Mouse (Mus musculus): ENCODE data around the gene Sstr3. TPM values are rescaled to one million over a fixed set of nuclear protein-coding genes. Genes with fewer than 3 reads are reported as not detected.

Gene Sstr3
- polyA plus RNA-seq, 1 experiment from 2014 or later, result 0.04 TPM

DNA sequence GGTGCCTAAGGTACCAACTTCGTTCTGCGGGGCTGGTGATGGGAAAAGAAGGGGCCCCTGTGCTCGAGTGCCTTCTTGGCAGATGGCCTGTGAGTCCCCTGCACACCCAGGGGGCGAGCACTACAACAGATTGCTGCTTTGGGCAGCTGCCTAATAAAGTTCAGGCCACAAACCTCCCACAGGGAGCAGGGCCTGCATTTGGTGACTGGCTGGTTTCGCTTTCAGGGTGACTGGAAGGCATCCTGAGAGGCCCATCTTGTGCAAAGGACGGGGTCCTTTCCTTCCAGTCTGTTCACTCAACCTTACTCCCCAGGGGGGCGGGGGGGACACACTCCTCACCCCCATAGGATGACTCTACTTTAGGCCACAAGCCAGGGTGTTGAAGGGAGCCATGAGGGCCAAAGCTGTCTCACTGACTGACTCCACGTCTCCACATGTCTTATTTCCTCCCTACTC, 34.3 kb downstream of the Sstr3 start:
- WGBS, result 50% methylated on average over 8 of the region's 8 CpGs
- Histone ChIP-seq H3K36me3 (no peaks in the 10 kb centered on the region), H3K27ac (no peak overlapping the region), H3K27me3 (no peaks in the 10 kb centered on the region), H3K4me2 (no peak overlapping the region), H3K4me1 (peaks cover 17% of the 10 kb centered on the region), H3K9ac (no peak overlapping the region), H3K9me3 (peaks cover 2% of the 10 kb centered on the region; the same call in 1 of the 2 replicates), H3K4me3 (no peak overlapping the region)
- ATAC-seq (ENCODE audit: insufficient number of reproducible peaks, low FRiP score, low TSS enrichment, low read depth), result no peak

DNA sequence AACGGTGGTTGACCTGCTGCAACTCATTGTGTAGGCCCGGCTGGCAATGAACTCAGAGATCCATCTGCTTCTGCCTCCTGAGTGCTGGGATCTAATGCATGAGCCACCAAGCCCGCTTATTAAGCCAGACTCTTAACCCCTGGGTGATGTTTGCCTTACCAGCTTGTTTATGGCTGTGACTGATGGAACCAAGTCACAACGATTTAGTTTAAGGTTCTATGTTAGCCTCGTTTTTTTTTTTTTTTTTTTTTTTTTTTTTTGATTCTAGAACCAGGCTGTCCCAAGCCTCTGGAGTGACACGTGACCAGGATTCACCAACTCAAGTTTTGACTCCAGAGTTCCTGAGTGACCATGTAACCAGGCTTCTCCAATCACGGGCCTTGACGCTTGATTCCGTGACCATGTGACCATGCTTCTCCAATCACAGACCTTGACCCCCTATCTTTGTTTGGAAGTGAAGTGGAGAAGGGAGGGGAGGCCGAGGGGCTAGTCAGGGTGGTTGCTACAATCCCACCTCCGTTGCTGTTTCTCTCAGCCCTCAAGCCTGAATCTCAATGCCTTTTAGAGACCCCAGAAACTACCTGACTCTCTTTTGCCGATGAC, 35.1 kb downstream of the Sstr3 start:
- Histone ChIP-seq H3K4me3 (no peak overlapping the region), H3K27ac (no peak overlapping the region), H3K9me3 (peaks cover 7% of the 10 kb centered on the region; the same call in 1 of the 2 replicates), H3K36me3 (no peaks in the 10 kb centered on the region), H3K9ac (no peak overlapping the region), H3K4me1 (peaks cover 10% of the 10 kb centered on the region), H3K4me2 (no peak overlapping the region), H3K27me3 (no peaks in the 10 kb centered on the region)
- WGBS, result 46% methylated on average over 12 of the region's 12 CpGs
- ATAC-seq (ENCODE audit: insufficient number of reproducible peaks, low FRiP score, low TSS enrichment, low read depth), result no peak

DNA sequence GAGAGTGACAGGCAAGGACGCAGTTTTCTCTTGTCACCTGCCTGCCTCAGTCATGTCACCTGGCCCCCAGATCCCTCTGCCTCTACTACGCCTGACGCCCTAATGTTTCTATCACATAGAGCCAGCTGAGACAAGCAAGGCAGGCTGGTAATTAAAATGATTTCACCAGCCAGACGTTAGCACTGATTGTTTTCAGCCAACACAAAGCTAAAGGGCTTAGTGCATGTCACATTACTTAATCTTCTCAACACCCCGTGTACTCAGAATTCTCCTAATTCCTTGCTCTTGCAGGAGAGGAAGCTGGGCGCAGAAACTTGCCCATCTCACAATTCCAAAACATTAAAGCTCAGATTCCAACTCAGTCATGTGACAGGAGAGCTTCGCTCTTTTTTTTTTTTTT, 36.0 kb downstream of the Sstr3 start:
- Histone ChIP-seq H3K36me3 (no peaks in the 10 kb centered on the region), H3K4me1 (peaks cover 8% of the 10 kb centered on the region), H3K4me3 (no peak overlapping the region), H3K9me3 (peaks cover 7% of the 10 kb centered on the region; the same call in 1 of the 2 replicates), H3K27ac (no peak overlapping the region), H3K9ac (no peak overlapping the region), H3K4me2 (no peak overlapping the region), H3K27me3 (no peaks in the 10 kb centered on the region)
- ATAC-seq (ENCODE audit: insufficient number of reproducible peaks, low FRiP score, low TSS enrichment, low read depth), result no peak
- 56% methylated on average over 7 of the region's 7 CpGs for WGBS

DNA sequence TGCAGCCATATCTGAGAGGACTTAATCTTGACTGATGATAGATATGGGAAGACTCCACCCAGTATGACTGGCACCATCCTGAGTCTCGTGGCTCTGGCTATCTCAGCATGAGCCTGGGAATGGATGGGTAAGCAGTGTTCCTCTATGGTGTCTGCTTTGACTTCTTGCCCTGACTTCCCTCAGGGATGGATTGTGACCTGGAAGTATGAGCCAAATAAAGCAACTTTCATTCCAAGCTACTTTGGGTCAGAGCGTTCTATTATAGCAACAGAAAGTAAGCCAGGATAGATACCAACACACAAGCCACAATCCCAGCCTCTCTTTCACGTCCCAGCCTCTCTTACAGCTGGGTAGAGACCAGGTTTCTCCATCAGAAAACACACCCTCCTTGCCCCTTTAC, 38.9 kb downstream of the Sstr3 start:
- no peak for ATAC-seq (ENCODE audit: insufficient number of reproducible peaks, low FRiP score, low TSS enrichment, low read depth)
- 72% methylated on average over 3 of the region's 3 CpGs for WGBS
- no peak overlapping the region for H3K4me3 ChIP-seq

DNA sequence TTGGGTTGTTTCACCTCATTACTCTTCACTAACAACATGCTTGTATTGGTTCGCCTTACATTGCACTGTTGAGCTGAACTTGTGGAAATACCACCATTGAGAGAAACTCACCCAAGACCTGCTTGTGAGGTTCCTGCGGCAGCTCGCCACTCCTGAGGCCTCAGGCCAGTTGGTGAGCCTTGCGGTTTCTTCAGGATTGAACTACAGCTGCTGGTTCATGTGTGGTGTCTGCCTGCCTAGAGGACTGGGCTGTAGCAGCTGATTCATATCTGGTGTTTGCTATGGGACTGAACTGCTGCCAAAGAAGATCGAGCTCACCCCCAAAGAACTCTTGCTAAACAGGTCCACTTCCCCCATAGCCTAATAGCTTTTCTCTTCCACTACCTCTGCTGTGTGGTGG, 39.7 kb downstream of the Sstr3 start:
- Histone ChIP-seq H3K4me1 (peaks cover 3% of the 10 kb centered on the region; the same call in 1 of the 2 replicates), H3K9me3 (peaks cover 7% of the 10 kb centered on the region; the same call in 1 of the 2 replicates), H3K9ac (no peak overlapping the region), H3K36me3 (no peaks in the 10 kb centered on the region), H3K27ac (no peak overlapping the region), H3K27me3 (no peaks in the 10 kb centered on the region), H3K4me3 (no peak overlapping the region), H3K4me2 (no peak overlapping the region)
- WGBS, result 89% methylated on average over 5 of the region's 5 CpGs
- ATAC-seq (ENCODE audit: insufficient number of reproducible peaks, low FRiP score, low TSS enrichment, low read depth), result no peak

More for the DNA sequence above, 38.9 kb downstream of the Sstr3 start:
- H3K27ac ChIP-seq, result no peak overlapping the region
- peaks cover 8% of the 10 kb centered on the region for H3K4me1 ChIP-seq
- no peaks in the 10 kb centered on the region for H3K27me3 ChIP-seq
- H3K9ac ChIP-seq, result no peak overlapping the region
- H3K36me3 ChIP-seq, result no peaks in the 10 kb centered on the region
- no peak overlapping the region for H3K4me2 ChIP-seq
- peaks cover 7% of the 10 kb centered on the region; the same call in 1 of the 2 replicates for H3K9me3 ChIP-seq

DNA sequence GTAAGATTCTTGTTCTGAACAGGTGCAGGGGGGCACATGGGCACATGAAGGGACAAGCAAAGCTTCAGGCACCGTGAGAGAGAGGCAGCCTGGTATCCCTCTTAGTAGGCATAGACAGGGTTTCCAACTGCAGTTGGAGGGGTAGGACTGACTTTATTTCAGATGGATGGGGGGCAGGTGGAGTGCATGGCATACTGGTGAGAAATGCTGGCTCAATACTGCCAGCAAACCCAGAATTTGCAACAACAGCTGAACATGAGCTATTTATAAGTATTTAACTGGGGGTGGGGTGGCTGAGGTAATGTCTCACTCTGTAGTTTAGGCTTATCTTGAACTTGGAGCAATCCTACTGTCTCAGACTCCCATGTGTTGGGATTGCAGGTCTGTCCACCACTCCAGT, 40.5 kb downstream of the Sstr3 start:
- no peaks in the 10 kb centered on the region for H3K27me3 ChIP-seq
- WGBS, result 77% methylated on average over 1 of the region's 1 CpGs
- peaks cover 7% of the 10 kb centered on the region; the same call in 1 of the 2 replicates for H3K9me3 ChIP-seq
- H3K4me3 ChIP-seq, result no peak overlapping the region
- ATAC-seq (ENCODE audit: insufficient number of reproducible peaks, low FRiP score, low TSS enrichment, low read depth), result no peak
- no peaks in the 10 kb centered on the region for H3K4me1 ChIP-seq
- H3K4me2 ChIP-seq, result no peak overlapping the region
- H3K9ac ChIP-seq, result no peak overlapping the region
- no peak overlapping the region for H3K27ac ChIP-seq
- H3K36me3 ChIP-seq, result no peaks in the 10 kb centered on the region

DNA sequence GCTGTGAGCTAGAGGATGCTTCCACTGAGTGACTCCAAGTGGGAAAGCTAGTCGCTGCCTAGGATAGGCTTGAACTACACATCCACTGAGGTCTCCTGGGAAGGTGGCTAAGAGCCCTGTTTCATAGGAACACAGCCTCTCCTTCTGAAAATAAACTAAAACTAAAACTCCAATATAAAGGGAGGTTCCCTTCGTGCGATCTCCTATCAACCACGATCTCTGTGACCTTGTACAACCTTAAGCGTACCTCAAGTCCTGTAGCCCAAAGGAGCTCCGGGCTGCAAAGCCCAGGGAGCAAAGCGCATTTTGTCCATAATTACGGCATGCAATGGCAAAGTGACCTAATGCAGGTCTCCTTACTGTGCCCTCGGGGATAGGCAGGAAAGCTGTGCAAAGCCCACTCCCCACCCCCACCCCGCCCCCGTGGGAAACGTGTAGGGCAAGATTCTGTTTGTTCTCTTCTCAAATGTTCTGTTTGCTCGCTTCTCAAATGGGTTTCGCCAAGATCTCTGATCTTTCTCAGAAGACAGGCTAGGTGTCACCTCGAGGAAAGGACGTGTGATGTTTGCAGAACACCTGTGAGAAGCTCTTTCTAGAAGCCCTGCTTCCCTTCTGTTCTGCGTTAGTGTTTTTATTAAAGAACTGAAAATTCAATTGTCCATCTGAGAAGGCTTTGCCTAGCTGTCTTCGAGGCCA, 41.9 kb downstream of the Sstr3 start:
- 74% methylated on average over 18 of the region's 18 CpGs for WGBS
- no peak for ATAC-seq (ENCODE audit: insufficient number of reproducible peaks, low FRiP score, low TSS enrichment, low read depth)
- Histone ChIP-seq H3K9ac (no peak overlapping the region), H3K9me3 (peaks cover 7% of the 10 kb centered on the region; the same call in 1 of the 2 replicates), H3K4me1 (no peaks in the 10 kb centered on the region), H3K36me3 (no peaks in the 10 kb centered on the region), H3K4me3 (no peak overlapping the region), H3K27ac (no peak overlapping the region), H3K27me3 (no peaks in the 10 kb centered on the region), H3K4me2 (no peak overlapping the region)

DNA sequence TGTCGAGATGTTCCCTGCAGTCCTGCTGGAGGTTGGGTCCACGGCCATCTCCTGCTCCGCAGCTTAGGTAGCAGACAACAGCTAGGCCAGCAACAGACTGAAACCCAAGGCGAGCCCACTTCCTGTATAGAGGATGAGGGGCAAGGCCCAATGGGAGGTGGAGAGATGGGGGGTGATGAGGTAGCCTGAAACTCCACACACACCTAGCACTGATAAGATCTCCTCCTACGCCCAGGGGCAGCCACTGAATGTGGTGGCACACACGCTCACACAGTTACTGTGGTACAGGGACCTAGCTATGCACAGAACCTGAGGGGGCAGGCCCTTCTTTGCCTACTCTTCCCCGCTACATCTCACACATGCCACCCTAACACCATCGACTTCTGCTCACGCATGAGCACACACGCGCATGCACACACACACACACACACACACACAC, 49.5 kb downstream of the Sstr3 start, which contains the start of gene Il2rb:
TSS of gene Il2rb (minus strand) at position 304 of the 439 bp plus-strand sequence.
- H3K4me3 ChIP-seq, result no peak within 1 kb of the TSS
- 87% methylated on average over 11 of the region's 11 CpGs for WGBS

DNA sequence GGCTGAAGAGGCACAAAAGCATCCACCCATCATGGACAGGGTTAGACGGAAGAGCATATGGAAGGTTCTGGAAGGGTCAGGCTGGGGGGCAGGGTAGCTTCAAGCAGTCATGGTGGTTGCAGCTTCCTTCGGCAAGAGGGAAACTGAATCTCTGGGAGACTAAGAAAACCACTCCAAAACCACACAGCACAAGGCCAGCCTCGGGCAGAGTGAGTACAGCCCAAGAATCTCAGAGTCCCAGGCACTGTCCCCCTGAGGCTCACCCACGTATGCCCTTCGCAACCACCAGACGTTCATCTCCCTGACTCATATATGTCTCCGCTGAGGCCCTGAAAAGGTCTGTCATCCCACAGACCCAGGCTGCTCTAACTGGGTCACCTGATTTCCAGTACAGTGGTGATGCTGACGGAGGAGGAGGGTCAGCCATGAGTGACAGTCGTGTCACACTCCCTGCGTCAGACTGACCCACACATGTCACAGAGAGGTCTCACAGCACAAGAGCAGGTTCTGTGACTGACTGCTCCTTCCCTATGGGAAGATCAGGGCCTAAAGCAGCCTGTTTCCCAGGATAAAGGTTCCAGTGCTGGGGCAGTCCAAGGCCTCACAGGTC, 51.0 kb downstream of the Sstr3 start:
- no peaks in the 10 kb centered on the region for H3K36me3 ChIP-seq
- H3K4me3 ChIP-seq, result no peak overlapping the region
- H3K4me2 ChIP-seq, result no peak overlapping the region
- no peak overlapping the region for H3K27ac ChIP-seq
- no peak overlapping the region for H3K9ac ChIP-seq
- no peaks in the 10 kb centered on the region for H3K27me3 ChIP-seq
- no peaks in the 10 kb centered on the region for H3K9me3 ChIP-seq
- ATAC-seq (ENCODE audit: insufficient number of reproducible peaks, low FRiP score, low TSS enrichment, low read depth), result no peak
- peaks cover 8% of the 10 kb centered on the region for H3K4me1 ChIP-seq
- 82% methylated on average over 10 of the region's 10 CpGs for WGBS

More for the DNA sequence above, 49.5 kb downstream of the Sstr3 start, which contains the start of gene Il2rb:
- peaks cover 3% of the 10 kb centered on the region for H3K4me1 ChIP-seq
- H3K9ac ChIP-seq, result no peak within 1 kb of the TSS
- no peaks in the 10 kb centered on the region for H3K9me3 ChIP-seq
- no peaks in the 10 kb centered on the region for H3K27me3 ChIP-seq
- no peak within 1 kb of the TSS for H3K27ac ChIP-seq
- no peaks in the 10 kb centered on the region for H3K36me3 ChIP-seq
- no peak for ATAC-seq (ENCODE audit: insufficient number of reproducible peaks, low FRiP score, low TSS enrichment, low read depth)
- H3K4me2 ChIP-seq, result no peak within 1 kb of the TSS

DNA sequence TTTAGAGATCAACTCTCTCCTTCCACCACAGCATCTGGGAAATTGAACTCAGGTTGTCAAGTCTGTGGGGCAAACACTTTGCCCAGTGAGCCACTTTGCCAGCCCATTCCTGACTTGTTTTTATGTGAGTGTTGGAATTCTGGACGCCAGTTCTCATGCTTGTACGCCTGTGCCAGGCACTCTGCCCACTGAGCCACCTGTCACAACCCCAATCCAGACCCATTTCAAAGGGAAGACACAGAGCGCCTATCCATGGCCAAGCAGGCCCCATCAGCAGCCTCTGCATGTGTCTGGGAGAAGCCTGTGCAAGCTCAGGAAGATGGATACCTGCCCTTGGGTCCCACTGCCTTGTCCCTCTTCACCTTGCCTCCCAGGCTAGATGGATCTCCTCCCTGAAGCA, 53.2 kb downstream of the Sstr3 start:
- Histone ChIP-seq H3K4me1 (peaks cover 8% of the 10 kb centered on the region), H3K4me2 (no peak overlapping the region), H3K4me3 (no peak overlapping the region), H3K36me3 (no peaks in the 10 kb centered on the region), H3K27ac (no peak overlapping the region), H3K27me3 (no peaks in the 10 kb centered on the region), H3K9me3 (no peaks in the 10 kb centered on the region), H3K9ac (no peak overlapping the region)
- 77% methylated on average over 3 of the region's 3 CpGs for WGBS
- no peak for ATAC-seq (ENCODE audit: insufficient number of reproducible peaks, low FRiP score, low TSS enrichment, low read depth)

DNA sequence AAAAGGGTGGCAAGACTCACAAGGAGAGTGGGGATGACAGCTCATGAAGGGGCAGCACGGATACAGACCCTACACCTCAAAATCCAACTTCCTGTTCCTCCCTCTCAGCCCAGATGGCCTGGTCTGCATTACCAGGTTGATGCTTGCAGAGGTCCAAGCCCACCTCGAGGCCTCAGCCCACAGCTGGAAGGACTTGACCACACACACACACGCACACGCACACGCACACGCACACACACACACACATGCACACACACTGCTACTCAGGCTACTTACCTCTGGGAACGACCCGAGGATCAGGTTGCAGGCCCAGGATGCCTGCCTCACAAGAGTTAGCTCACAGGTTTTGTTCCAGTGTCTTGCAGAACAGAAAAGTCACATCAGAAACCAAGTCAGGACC, 54.6 kb downstream of the Sstr3 start:
- Histone ChIP-seq H3K27me3 (no peaks in the 10 kb centered on the region), H3K4me3 (no peak overlapping the region), H3K27ac (no peak overlapping the region), H3K9me3 (no peaks in the 10 kb centered on the region), H3K4me1 (peaks cover 8% of the 10 kb centered on the region), H3K36me3 (no peaks in the 10 kb centered on the region), H3K4me2 (no peak overlapping the region), H3K9ac (no peak overlapping the region)
- ATAC-seq (ENCODE audit: insufficient number of reproducible peaks, low FRiP score, low TSS enrichment, low read depth), result no peak
- 47% methylated on average over 8 of the region's 8 CpGs for WGBS

DNA sequence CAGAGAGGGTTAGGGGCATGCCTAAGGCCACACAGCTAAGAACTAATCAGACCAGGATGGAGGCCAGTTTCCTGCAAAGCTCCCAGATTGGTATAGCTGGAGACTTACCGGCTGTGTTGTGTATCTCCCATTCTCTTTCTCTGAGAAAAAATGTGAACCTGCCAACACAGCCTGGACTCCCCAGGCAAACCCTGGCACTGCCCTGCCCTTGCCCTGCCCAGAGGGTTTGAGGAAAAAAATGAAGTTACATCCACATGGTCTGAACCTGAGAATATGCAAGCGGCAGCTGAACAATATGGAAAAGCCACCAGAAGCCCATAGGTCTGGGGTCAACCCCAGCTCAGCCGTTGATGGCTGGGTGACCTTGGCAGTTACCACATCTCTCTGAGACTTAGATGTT, 55.2 kb downstream of the Sstr3 start:
- ATAC-seq (ENCODE audit: insufficient number of reproducible peaks, low FRiP score, low TSS enrichment, low read depth), result no peak
- peaks cover 8% of the 10 kb centered on the region for H3K4me1 ChIP-seq
- H3K27me3 ChIP-seq, result no peaks in the 10 kb centered on the region
- no peak overlapping the region for H3K4me2 ChIP-seq
- no peak overlapping the region for H3K27ac ChIP-seq
- H3K9me3 ChIP-seq, result no peaks in the 10 kb centered on the region
- no peaks in the 10 kb centered on the region for H3K36me3 ChIP-seq
- 83% methylated on average over 3 of the region's 3 CpGs for WGBS
- no peak overlapping the region for H3K4me3 ChIP-seq
- H3K9ac ChIP-seq, result no peak overlapping the region
